Mouse (Mus musculus) heart, adult 2 months (tissue): Measurements from ENCODE around the gene Wdr41. TPM values are rescaled to one million over a fixed set of nuclear protein-coding genes. Genes with fewer than 3 reads are reported as not detected.

Experiments used
- DNase-seq, 2 experiments: peaks; one replicate each; pipeline ENCODE4 v3.0.0; 2021
- H3K27ac ChIP-seq: fragments of 200-600 bp; 2 replicates; pipeline ENCODE4 v1.8.1; 2022
- H3K27me3 ChIP-seq: fragments of 200-500 bp; 2 replicates; pipeline ENCODE4 v1.6.1; 2012; ENCODE audit warnings: mild to moderate bottlenecking, low read length, inconsistent platforms, mixed read lengths; ENCODE audit not compliant: control insufficient read depth, insufficient read depth
- H3K36me3 ChIP-seq: fragments of 200-500 bp; 2 replicates; pipeline ENCODE4 v1.6.1; 2012; ENCODE audit warnings: low read length, inconsistent platforms; ENCODE audit not compliant: control insufficient read depth, insufficient read depth
- H3K4me1 ChIP-seq: fragments of 200-500 bp; 2 replicates; pipeline ENCODE4 v1.6.1; 2011; ENCODE audit warnings: low read length; ENCODE audit not compliant: control insufficient read depth, insufficient read depth
- H3K4me3 ChIP-seq: fragments of 200-600 bp; 2 replicates; pipeline ENCODE4 v1.8.1; 2022
- H3K79me2 ChIP-seq: fragments of 200-500 bp; replicated peaks from 2 replicates; pipeline ENCODE4 v1.6.1; 2012; ENCODE audit warnings: mild to moderate bottlenecking, inconsistent platforms, low read length, moderate library complexity, mixed read lengths; ENCODE audit not compliant: control insufficient read depth, insufficient read depth
- H3K9ac ChIP-seq: fragments of 200-500 bp; 2 replicates; pipeline ENCODE4 v1.6.1; 2012; ENCODE audit warnings: low read depth, mild to moderate bottlenecking, control low read depth, inconsistent platforms, low read length, mixed read lengths
- CTCF ChIP-seq: fragments of 200-600 bp; IDR thresholded peaks from 2 replicates; pipeline ENCODE4 v1.8.1; 2022; ENCODE audit warnings: antibody characterized with exemption, mild to moderate bottlenecking, moderate library complexity
- EP300 ChIP-seq: fragments of 200-500 bp; IDR thresholded peaks from 2 replicates; pipeline ENCODE4 v1.6.1; 2011; ENCODE audit warnings: low read depth, low read length, control low read depth; ENCODE audit not compliant: insufficient read depth
- POLR2A ChIP-seq: fragments of 200-500 bp; IDR thresholded peaks from 2 replicates; pipeline ENCODE4 v1.6.1; 2011; ENCODE audit warnings: mild to moderate bottlenecking, low read depth, low read length, control low read depth; ENCODE audit not compliant: insufficient read depth
- WGBS: fragments of 180-500 bp; shearing (Covaris S2); methylation state at CpG from one replicate; pipeline ENCODE4 v1.1.7; 2018; 5-methylcytosine and 5-hydroxymethylcytosine counted together
- intact Hi-C: fragments of 180-260 bp; cut with DNase I; formaldehyde crosslinking; loops from one replicate; pipeline ENCODE4 v1.15.1; 2025
- polyA plus RNA-seq: library from polyadenylated mRNA; depleted of rRNA; stranded (reverse); fragments of >200 nt; gene quantifications from 2 replicates; pipeline ENCODE4 v1.2.3, GENCODE M21; 2012
- total RNA-seq, 2 experiments: library from RNA; stranded (reverse); gene quantifications; 2 replicates each; pipeline ENCODE4 v1.2.3; 2021

Gene Wdr41
- total and polyA plus RNA-seq, 3 experiments = 12.4 to 18.3 (median 16.7) TPM

DNA sequence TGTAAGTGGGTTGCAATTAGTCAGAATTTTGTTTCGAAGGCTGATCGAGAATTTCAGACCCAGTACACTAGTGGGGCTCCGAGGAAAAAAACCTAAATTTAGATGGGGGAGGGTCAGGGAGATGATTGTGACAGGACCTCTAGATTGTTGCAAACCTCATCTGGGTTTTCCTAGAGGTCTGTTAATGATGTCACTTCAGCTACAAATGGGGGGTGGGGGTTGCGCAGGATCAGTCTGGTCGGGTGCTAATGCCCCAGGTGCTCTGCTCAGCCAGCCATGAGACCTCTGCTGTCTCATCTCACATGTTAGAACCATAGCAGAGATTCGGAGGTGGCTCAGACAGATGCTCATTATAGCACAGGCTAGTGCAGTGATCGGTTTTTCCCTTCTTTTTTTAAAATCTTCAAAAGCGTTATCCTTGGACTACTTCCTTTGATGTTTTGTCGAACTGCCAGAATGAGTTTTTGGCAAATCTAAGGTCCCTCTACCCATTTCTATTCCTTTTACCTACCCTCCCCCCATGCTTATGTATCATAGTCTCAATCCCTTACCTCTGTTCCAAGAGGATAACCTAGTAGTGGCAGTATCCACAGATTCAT, 64.1 kb downstream of the Wdr41 start:
- H3K9ac ChIP-seq = no peak overlapping the region
- 81% methylated on average over 9 of the region's 9 CpGs for WGBS
- no peak for DNase-seq

DNA sequence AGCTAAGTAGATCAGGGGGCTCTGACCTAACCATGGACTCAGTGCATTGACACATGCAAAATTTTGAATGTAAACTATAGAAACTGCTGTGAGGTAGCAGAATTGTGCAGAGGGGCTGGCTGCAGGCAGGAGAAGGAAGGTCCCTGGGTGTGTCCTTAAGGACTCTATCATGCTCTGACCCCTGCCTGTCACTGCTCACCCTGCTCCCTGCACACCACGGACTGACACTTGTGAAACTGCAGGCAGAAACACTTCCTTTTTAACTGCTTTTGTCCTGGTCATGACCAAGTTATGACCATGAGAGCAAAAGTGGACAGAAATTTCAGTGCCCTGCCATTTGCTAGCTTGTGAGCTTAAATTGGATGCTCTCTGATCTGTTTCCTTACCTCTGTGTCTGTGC, 68.0 kb downstream of the Wdr41 start:
- H3K4me1 ChIP-seq = no peaks in the 10 kb centered on the region
- H3K4me3 ChIP-seq = no peak overlapping the region
- 20% methylated on average over 1 of the region's 1 CpGs for WGBS
- H3K27ac ChIP-seq = no peak overlapping the region
- TF ChIP-seq EP300 (no peak), POLR2A (no peak), CTCF (no peak)
- H3K79me2 ChIP-seq = no peaks in the 10 kb centered on the region
- no peak overlapping the region for H3K9ac ChIP-seq
- intact Hi-C loops = no loop called here
- DNase-seq = no peak
- no peaks in the 10 kb centered on the region for H3K36me3 ChIP-seq
- no peaks in the 10 kb centered on the region for H3K27me3 ChIP-seq

More for the DNA sequence above, 64.1 kb downstream of the Wdr41 start:
- no peak overlapping the region for H3K4me3 ChIP-seq
- H3K27ac ChIP-seq = no peak overlapping the region
- H3K4me1 ChIP-seq = no peaks in the 10 kb centered on the region
- H3K27me3 ChIP-seq = no peaks in the 10 kb centered on the region
- intact Hi-C loops = no loop called here
- TF ChIP-seq CTCF = no peak
- no peak for TF ChIP-seq POLR2A
- TF ChIP-seq EP300 = no peak
- H3K79me2 ChIP-seq = no peaks in the 10 kb centered on the region
- H3K36me3 ChIP-seq = no peaks in the 10 kb centered on the region

GRCm38 (mm10) chr13:95050398-95050797, 74.3 kb downstream of the Wdr41 start:
- H3K36me3 ChIP-seq = no peaks in the 10 kb centered on the region

GRCm38 (mm10) chr13:95052421-95052820, 76.3 kb downstream of the Wdr41 start:
- 80% methylated on average over 3 of the region's 3 CpGs for WGBS
- no peak for TF ChIP-seq POLR2A
- no peak for TF ChIP-seq EP300
- TF ChIP-seq CTCF = no peak
- no peaks in the 10 kb centered on the region for H3K4me1 ChIP-seq
- no peak overlapping the region for H3K4me3 ChIP-seq
- DNase-seq = no peak
- H3K27ac ChIP-seq = no peak overlapping the region
- no peak overlapping the region for H3K9ac ChIP-seq
- intact Hi-C loops = no loop called here
- no peaks in the 10 kb centered on the region for H3K27me3 ChIP-seq
- H3K79me2 ChIP-seq = no peaks in the 10 kb centered on the region
- H3K36me3 ChIP-seq = no peaks in the 10 kb centered on the region

More at GRCm38 (mm10) chr13:95050398-95050797, 74.3 kb downstream of the Wdr41 start:
- no peak overlapping the region for H3K4me3 ChIP-seq
- no peaks in the 10 kb centered on the region for H3K27me3 ChIP-seq
- no peaks in the 10 kb centered on the region for H3K79me2 ChIP-seq
- DNase-seq = no peak
- intact Hi-C loops = no loop called here
- 48% methylated on average over 4 of the region's 4 CpGs for WGBS
- TF ChIP-seq POLR2A (no peak), CTCF (no peak), EP300 (no peak)
- H3K9ac ChIP-seq = no peak overlapping the region
- no peak overlapping the region for H3K27ac ChIP-seq
- H3K4me1 ChIP-seq = no peaks in the 10 kb centered on the region

DNA sequence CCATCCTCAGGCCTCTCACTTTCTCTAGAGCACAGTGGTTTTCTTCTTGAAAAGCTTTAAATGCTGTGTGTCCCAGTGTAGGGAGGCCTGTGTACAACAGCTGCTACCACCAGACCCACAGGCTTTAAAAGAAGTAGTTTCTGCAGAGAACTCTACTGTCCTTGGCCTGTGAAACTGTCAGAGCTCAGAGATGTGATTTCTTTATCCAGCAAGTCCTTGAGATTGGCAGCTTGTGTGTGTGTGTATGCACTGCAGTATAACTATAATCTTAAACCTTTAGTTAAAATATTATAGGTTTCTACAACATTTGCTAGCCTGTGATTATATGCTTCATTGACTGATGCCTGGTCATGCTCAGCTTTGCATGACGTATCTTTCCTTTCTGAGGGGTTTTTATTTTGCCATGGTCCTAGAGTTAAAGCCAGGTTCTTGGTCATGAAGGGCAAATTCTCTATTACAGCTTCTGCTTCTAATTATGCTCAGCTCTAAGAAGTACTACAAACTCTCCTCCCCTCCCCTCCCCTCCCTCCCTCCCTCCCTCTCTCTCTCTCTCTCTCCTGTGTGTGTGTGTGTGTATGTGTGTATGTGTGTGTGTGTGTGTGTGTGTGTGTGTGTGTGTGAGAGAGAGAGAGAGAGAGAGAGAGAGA, 79.7 kb downstream of the Wdr41 start:
- TF ChIP-seq POLR2A (no peak), CTCF (no peak), EP300 (no peak)
- intact Hi-C loops = no loop called here
- H3K36me3 ChIP-seq = no peaks in the 10 kb centered on the region
- H3K4me3 ChIP-seq = no peak overlapping the region
- WGBS = 79% methylated on average over 1 of the region's 1 CpGs
- DNase-seq = no peak
- no peaks in the 10 kb centered on the region for H3K4me1 ChIP-seq
- no peaks in the 10 kb centered on the region for H3K79me2 ChIP-seq
- no peaks in the 10 kb centered on the region for H3K27me3 ChIP-seq
- H3K27ac ChIP-seq = no peak overlapping the region
- H3K9ac ChIP-seq = no peak overlapping the region
